Mouse (Mus musculus) liver, embryonic 14.5 days (tissue): Measurements from ENCODE around the gene Rtf2.

Source experiments
- CTCF ChIP-seq: IDR thresholded peaks from 2 replicates; pipeline ENCODE4 v1.5.1; 2016; ENCODE audit warnings: antibody characterized with exemption, low read depth, control low read depth
- EP300 ChIP-seq: IDR thresholded peaks from 2 replicates; pipeline ENCODE4 v1.6.1; 2016; ENCODE audit warnings: antibody characterized with exemption, low read depth

GRCm38 (mm10) chr2:172433746-172434145, 6.6 kb upstream of the Rtf2 start:
- no peak for TF ChIP-seq CTCF
- TF ChIP-seq EP300, result no peak
